Mouse (Mus musculus) ES-Bruce4 (cell line): ENCODE data around the gene Olfr183.

Source experiments
- CTCF ChIP-seq: IDR thresholded peaks from one replicate; pipeline ENCODE4 v1.8.1; 2011; ENCODE audit warnings: low read depth, low read length
- EP300 ChIP-seq: IDR thresholded peaks from 2 replicates; pipeline ENCODE4 v1.6.1; 2011; ENCODE audit warnings: low read depth, low read length; ENCODE audit not compliant: insufficient read depth
- POLR2A ChIP-seq: IDR thresholded peaks from one replicate; pipeline ENCODE4 v1.8.1; 2011; ENCODE audit warnings: low read length; ENCODE audit not compliant: insufficient read depth

- TF ChIP-seq EP300: no peak
- no peak for TF ChIP-seq CTCF
- TF ChIP-seq POLR2A: no peak
Measured at GRCm38 (mm10) chr16:58995057-58995456, at the start of gene Olfr183.
